Mouse (Mus musculus): Measurements from ENCODE around the gene Gfm2.
A peak's percentile ranks its signal among the peaks of the same experiment; 100 is the strongest.

The Gfm2 gene

DNA sequence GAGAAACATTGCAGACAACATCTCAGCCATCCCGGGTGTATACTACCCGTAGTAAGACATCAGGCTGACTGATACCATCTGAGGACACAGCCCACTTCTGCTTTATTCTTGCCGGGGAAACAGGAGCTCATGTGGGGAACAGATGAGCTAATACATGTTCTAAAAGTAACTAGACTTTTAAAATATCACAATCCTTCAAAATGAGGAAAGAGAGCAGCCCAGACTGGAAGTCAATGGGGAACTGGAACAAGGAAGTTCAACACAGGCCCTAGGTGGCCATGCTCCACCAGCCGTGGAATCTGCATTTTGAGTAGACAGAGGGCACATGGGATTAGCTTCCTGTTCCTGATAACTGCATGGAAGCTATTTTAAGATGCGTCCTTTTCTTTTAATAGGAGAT lies 50.0 kb downstream of the Gfm2 start:
- no peak for DNase-seq (ENCODE audit: low spot score)

GRCm38 (mm10) chr13:97192649-97193048 lies 54.9 kb downstream of the Gfm2 start:
- no peak for DNase-seq (ENCODE audit: low spot score)

- DNase-seq (ENCODE audit: low spot score): no peak
Measured at GRCm38 (mm10) chr13:97193420-97193819, 55.7 kb downstream of the Gfm2 start.

DNA sequence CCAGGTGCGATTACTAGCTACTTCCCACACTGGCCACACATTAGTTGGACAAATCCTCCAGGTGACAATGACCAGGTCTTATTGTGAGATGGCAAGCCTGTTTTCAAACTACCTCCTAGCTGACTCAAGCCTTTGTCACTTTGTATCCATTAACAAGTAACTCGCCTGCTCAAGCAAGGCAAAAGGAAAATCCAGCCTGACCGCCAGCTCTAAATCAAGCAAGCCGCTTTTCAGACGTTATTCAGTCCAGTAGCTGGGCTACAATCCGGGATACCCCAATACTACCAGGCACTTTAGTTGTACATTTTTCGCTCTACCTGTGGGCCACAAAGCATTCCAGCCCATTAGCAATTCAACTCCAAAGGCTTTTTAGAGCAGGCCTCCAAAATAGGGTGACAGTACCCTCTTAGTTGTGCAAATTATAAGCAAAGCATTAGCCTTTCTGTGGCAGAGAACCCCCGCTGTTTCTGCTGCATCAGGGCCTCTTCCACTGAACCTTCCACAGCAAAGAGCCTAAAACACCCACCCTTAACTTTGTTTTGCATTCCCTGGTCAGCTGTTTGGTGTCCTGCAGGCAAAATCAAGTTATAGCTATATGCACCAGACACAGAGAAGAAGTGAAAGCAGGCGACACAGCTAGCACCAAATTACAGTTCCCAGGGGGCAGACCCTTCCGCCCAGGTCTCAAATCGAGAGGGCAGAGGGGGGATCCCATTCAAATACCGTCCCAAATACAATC lies 58.6 kb downstream of the Gfm2 start:
- no peak for DNase-seq (ENCODE audit: low spot score)

- no peak for DNase-seq (ENCODE audit: low spot score)
Measured at GRCm38 (mm10) chr13:97196925-97197218, 59.1 kb downstream of the Gfm2 start.

DNA sequence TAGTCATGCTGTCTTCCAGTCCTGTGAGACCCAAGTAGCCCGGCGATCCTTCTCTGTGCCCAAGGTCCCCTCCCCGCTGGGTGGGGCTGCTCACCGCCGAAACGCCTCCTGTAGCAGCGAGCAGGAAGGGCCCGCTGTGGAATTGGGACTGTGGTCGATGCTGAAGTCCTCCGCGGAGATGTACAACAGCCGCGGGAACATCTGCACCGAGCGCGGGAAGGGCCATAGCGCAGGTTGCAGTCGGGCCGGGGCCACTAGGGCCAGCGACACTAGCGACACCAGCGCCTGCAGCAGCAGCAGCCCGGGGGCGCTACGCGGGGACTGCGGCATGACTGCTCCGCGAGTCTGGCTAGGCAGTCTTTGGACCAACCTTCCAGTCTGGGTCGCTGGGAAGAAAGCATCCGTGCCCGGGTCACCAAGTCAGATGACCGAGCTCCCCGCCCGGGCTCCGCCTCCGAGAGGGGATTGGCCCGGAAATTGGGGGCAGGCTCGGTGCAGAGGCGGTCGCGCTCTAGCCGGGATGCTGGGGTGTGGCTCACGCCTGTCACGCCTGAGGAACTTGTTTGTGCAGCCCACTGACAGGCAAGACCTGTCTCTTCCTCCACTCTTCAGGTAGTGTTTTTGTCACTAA lies 60.3 kb downstream of the Gfm2 start, which contains the start of gene Hexb:
Gene Hexb, minus strand, starts transcription at position 426 of the 631 bp plus-strand sequence.
- peak; percentile 75 for DNase-seq (ENCODE audit: low spot score)

DNA sequence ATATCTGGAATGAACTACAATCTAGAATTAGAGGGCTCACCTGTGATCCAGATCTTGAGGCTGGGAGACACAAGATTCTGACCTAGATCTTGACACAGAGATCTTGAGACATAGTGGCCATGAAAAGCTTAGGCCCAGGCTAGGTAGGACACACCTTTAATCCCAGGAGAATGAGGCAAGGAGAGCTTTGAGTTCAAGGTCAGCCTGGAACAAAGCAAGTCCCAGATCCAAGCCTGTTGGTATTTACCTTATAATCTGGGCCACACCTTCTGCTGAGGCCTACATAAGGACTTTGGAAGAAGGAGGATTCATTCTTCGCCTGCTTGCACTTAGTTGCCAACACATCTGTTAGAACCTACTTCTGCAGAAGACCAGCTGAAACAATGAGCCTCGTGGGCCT lies 61.4 kb downstream of the Gfm2 start:
- no peak for DNase-seq (ENCODE audit: low spot score)

GRCm38 (mm10) chr13:97201076-97201475 lies 63.3 kb downstream of the Gfm2 start:
- DNase-seq (ENCODE audit: low spot score): no peak

DNA sequence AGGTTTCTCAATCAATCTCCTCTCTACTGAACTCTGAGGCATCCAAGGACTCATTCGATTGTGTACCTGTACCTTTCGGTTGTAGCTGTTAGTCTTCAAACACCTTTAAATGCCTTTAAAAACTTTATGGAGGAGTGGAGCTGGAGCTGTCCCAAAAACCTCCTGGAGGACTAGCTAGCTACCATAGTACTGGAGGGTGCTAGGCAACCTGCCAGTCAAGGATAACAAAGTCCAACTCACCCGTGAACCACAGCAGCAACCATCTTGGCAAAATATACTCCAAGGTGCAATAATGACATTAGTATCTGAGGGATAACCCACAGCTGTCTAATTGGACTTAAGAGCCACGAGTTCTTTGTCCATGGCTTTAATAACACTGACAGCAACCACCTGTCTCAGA lies 64.2 kb downstream of the Gfm2 start:
- DNase-seq (ENCODE audit: low spot score): no peak

DNA sequence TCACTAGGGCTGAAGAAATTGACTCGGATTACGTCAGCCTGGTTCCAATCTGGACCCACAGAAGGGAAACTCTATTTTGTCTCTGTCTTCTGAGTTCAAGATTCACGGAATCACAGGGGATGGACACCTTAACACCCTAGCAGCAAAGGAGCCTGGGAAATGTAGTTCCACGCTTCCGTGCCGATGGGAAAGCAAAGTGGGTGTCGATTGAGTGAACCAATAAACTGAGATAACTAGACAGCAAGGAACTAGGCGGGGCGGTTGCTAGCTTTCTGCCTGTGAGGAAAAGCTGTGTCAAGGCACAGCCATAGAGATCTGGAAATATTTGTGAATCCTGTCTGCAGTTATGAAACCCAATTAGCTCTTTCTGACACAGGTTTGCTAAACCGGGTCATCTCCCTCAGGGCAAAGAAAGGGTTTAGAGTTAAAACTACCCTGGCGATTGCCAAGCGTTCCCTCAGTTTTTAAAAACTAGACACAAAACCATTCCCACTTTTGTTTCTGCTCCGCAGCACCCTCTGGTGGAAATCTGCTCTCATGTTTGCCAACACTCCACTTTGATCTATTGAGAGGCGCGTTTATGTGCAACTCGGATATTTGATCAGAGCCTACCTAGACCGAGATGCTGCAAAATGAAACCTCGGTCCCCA lies 67.4 kb downstream of the Gfm2 start:
- peak; percentile 75 for DNase-seq (ENCODE audit: low spot score)

GRCm38 (mm10) chr13:97206046-97206445 lies 68.3 kb downstream of the Gfm2 start:
- no peak for DNase-seq (ENCODE audit: low spot score)

- DNase-seq (ENCODE audit: low spot score): no peak
Measured at GRCm38 (mm10) chr13:97207472-97208111, 69.9 kb downstream of the Gfm2 start.

DNA sequence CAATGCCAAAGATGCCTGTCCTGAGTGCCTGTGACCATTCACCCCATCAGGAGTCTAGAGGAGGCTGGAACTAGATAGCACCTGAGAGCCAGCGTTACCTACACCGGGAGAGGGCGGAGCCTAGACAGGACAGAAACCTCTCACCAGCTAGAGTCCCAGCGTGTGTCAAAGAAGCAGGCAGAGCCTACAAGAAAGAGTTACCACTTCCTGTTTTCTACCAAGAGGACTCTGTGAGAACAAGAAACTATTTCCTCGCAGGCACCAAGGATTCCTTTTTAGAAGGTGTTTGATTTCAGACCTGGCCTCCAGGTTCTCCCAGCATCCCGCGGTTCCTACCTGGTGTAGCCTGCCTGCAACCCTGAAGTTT lies 70.4 kb downstream of the Gfm2 start:
- no peak for DNase-seq (ENCODE audit: low spot score)

DNA sequence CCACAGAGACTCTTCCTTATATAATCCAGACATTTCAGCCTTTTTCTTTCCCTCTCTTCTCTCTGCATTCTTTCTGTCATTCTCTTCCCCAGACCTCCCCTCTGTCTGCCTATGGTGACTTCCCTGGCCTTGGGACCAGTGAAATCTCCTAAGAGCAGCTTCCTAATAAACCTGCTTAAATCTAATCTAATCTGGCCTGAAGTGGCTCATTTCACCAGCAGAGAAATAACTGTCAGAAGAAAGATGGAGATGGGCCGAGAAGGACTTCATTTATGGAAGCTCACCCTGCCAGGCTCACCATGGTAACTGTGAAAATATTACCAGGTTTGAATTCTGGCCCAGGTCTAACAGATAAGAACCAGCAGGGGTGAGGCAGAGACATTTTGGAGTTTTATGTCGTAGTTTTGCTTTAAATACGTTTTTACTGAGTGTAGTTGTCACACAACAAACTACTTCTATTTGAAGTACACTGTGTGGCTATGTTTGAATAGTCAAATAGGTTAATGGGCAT lies 70.8 kb downstream of the Gfm2 start:
- DNase-seq (ENCODE audit: low spot score): no peak

- DNase-seq (ENCODE audit: low spot score): no peak
Measured at GRCm38 (mm10) chr13:97214583-97215268, 77.0 kb downstream of the Gfm2 start.

DNA sequence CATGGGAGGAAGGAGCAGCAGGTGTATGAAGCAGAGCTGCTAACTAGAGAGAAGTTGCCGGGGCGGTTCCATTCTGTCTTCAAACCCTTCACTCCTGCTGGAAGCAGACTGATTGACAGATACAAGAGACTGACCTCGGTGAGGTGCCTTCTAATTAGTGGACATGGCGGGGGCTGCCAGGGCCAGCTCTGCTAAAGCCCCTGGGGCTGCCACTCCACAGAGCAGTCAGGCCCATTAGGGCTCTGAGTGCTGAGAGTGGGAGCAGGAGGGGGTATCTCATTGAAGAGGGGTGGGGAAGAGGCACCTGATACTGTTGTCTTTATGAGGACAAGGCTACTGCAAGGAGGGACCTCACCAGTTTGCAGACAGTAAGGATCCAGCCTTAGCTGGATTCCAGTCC lies 77.8 kb downstream of the Gfm2 start:
- no peak for DNase-seq (ENCODE audit: low spot score)

- DNase-seq (ENCODE audit: low spot score): no peak
Measured at GRCm38 (mm10) chr13:97216196-97216595, 78.5 kb downstream of the Gfm2 start.

GRCm38 (mm10) chr13:97220022-97220421 lies 82.3 kb downstream of the Gfm2 start:
- no peak for DNase-seq (ENCODE audit: low spot score)

GRCm38 (mm10) chr13:97223856-97224255 lies 86.1 kb downstream of the Gfm2 start:
- DNase-seq (ENCODE audit: low spot score): no peak

DNA sequence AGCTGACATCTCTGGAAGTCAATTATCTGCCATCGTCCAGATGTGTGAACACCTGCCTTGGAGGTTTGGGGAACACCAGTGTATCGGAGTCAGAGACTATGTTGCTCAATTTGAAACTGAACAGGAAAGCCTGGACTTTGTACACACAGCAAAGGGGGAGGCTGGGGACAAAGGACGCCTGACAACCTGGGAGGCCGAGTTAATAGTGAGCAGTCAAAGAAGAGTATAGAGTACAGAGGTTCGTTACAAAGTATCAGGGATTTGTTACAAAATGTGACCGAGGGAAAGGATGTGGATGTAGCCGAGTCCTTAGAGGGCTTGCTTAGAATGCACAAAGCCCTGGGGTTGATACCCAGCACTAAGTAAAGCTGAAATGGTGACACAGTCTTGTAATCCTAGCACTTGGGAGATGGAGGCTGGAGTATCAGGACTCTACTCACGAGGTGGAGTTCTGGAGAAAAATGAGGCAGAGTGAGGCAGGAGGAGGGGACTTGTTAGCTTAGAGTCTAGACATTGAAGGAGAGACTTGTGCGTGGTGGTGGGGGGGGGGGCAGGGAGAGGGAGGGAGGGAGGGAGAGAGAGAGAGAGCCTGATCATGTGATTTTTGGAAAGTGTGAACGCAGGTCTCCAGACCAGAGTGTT lies 86.7 kb downstream of the Gfm2 start:
- DNase-seq (ENCODE audit: low spot score): no peak

- no peak for DNase-seq (ENCODE audit: low spot score)
Measured at GRCm38 (mm10) chr13:97225130-97225529, 87.4 kb downstream of the Gfm2 start.

DNA sequence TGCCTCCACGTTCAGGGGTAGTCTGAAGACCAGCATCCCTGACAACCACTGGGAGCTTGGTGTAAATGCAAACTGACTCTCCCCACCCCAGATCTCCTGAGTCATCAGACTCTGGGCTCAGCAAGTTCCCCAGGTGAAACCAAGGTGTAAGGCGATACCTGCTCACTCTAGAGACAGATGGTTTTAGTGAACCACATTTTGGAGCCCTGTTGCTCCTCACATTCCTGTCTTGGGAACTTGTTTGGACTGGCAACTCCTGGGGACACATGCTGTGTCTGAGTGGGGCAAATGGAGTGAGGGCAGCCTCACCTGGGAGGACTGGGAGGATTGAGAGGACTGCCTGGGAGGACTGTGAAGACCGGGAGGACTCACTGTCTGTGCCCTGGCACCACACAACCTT lies 90.1 kb downstream of the Gfm2 start:
- no peak for DNase-seq (ENCODE audit: low spot score)
